Comparison of ENCODE assay signal across 12 mouse cellular contexts in genomic region chr9:24769611-24770010, GRCm38 (mm10). TPM values are rescaled to one million over a fixed set of nuclear protein-coding genes. Genes with fewer than 3 reads are reported as not detected.
A peak's percentile ranks its signal among the peaks of the same experiment; 100 is the strongest.
DNase-seq lines count a peak whose midpoint lies in the region; ATAC-seq and TF ChIP-seq lines count a peak whose summit lies in the region.
"Had no signal": no experiment of that assay in that cellular context is flagged by ENCODE, and none has a peak within 500 bp of the region (broad histone marks: within the 10 kb centered on the region; RNA-seq: fewer than 3 reads in every experiment).

No protein-coding gene starts in this region.

- no peak overlapping the region for H3K27ac ChIP-seq in hindbrain, embryonic 10.5 days
- no peak overlapping the region for H3K27ac ChIP-seq in hindbrain, embryonic 13.5 days
- no peak overlapping the region for H3K27ac ChIP-seq in midbrain, embryonic 11.5 days (ENCODE audit: low read depth, low read length)
- H3K27ac ChIP-seq in midbrain, embryonic 13.5 days: no peak overlapping the region
- H3K27ac ChIP-seq in liver, postnatal 0 days (ENCODE audit: low read depth): no peak overlapping the region
- H3K27ac ChIP-seq: layer of hippocampus, adult 2 months had no signal

- 3% methylated on average over 9 of the region's 9 CpGs for WGBS in hindbrain, embryonic 10.5 days
- WGBS in hindbrain, embryonic 13.5 days: 4% methylated on average over 9 of the region's 9 CpGs
- WGBS in midbrain, embryonic 11.5 days: 4% methylated on average over 9 of the region's 9 CpGs
- 2% methylated on average over 9 of the region's 9 CpGs for WGBS in midbrain, embryonic 13.5 days
- WGBS in liver, postnatal 0 days (ENCODE audit: insufficient replicate concordance): 26% methylated on average over 9 of the region's 9 CpGs

- H3K4me2 ChIP-seq in hindbrain, embryonic 13.5 days: no peak overlapping the region
- no peak overlapping the region for H3K4me2 ChIP-seq in midbrain, embryonic 11.5 days
- H3K4me2 ChIP-seq in midbrain, embryonic 13.5 days (replicated peaks): no peak overlapping the region
- H3K4me2 ChIP-seq in liver, postnatal 0 days (ENCODE audit: low read depth, low read length): peak overlapping the region; percentile 67

- no peak for TF ChIP-seq EP300 in liver, postnatal 0 days (IDR thresholded peaks at IDR 0.05; ENCODE audit: low read depth)

- no peak for TF ChIP-seq CTCF in liver, postnatal 0 days (IDR thresholded peaks at IDR 0.05; ENCODE audit: low read depth)

- ATAC-seq in hindbrain, embryonic 13.5 days (ENCODE audit: low FRiP score): no peak
- ATAC-seq in midbrain, embryonic 11.5 days (ENCODE audit: low FRiP score): no peak
- no peak for ATAC-seq in midbrain, embryonic 13.5 days
- ATAC-seq in liver, postnatal 0 days: no peak

- peaks cover 20% of the 10 kb centered on the region for H3K4me1 ChIP-seq in hindbrain, embryonic 10.5 days (replicated peaks)
- H3K4me1 ChIP-seq in hindbrain, embryonic 13.5 days (replicated peaks): peaks cover 19% of the 10 kb centered on the region
- H3K4me1 ChIP-seq in midbrain, embryonic 11.5 days (ENCODE audit: control insufficient read depth, insufficient read depth, low read length): peaks cover 9% of the 10 kb centered on the region
- peaks cover 16% of the 10 kb centered on the region for H3K4me1 ChIP-seq in midbrain, embryonic 13.5 days (replicated peaks)
- peaks cover 6% of the 10 kb centered on the region for H3K4me1 ChIP-seq in liver, postnatal 0 days (ENCODE audit: insufficient read depth)

- no peaks in the 10 kb centered on the region for H3K36me3 ChIP-seq in hindbrain, embryonic 10.5 days
- H3K36me3 ChIP-seq in hindbrain, embryonic 13.5 days: no peaks in the 10 kb centered on the region
- H3K36me3 ChIP-seq in midbrain, embryonic 11.5 days (ENCODE audit: control insufficient read depth, insufficient read depth, low read length): no peaks in the 10 kb centered on the region
- no peaks in the 10 kb centered on the region for H3K36me3 ChIP-seq in midbrain, embryonic 13.5 days
- no peaks in the 10 kb centered on the region for H3K36me3 ChIP-seq in liver, postnatal 0 days (replicated peaks; ENCODE audit: insufficient read depth, low read length)

- peaks cover 97% of the 10 kb centered on the region for H3K27me3 ChIP-seq in hindbrain, embryonic 10.5 days (ENCODE audit: insufficient read depth, poor library complexity, severe bottlenecking)
- peaks cover 91% of the 10 kb centered on the region for H3K27me3 ChIP-seq in hindbrain, embryonic 13.5 days
- H3K27me3 ChIP-seq in midbrain, embryonic 11.5 days (ENCODE audit: control insufficient read depth, insufficient read depth, low read length): peaks cover 72% of the 10 kb centered on the region
- peaks cover 93% of the 10 kb centered on the region for H3K27me3 ChIP-seq in midbrain, embryonic 13.5 days
- H3K27me3 ChIP-seq in liver, postnatal 0 days (ENCODE audit: insufficient read depth, low read length): peaks cover 53% of the 10 kb centered on the region

- DNase-seq in cerebellum, postnatal 10 days: peak; percentile 12 to 31
- DNase-seq in cerebellum, adult 11 months: no peak
- DNase-seq in hindbrain, embryonic 10.5 days (ENCODE audit: low spot score): peak; percentile 31
- peak; percentile 93 for DNase-seq in midbrain, embryonic 11.5 days (ENCODE audit: low spot score, missing footprints)
- DNase-seq in liver, postnatal 0 days: no peak
- no peak for DNase-seq in frontal cortex, postnatal 25 days (ENCODE audit: low spot score in 2 of 2)
- DNase-seq: cerebellum, postnatal 36 days; gastrocnemius, postnatal 14 days; lung, postnatal 4 days had no signal

- H3K9ac ChIP-seq in hindbrain, embryonic 13.5 days: no peak overlapping the region
- no peak overlapping the region for H3K9ac ChIP-seq in midbrain, embryonic 11.5 days (ENCODE audit: low read length)
- H3K9ac ChIP-seq in midbrain, embryonic 13.5 days (replicated peaks): no peak overlapping the region
- no peak overlapping the region for H3K9ac ChIP-seq in liver, postnatal 0 days (replicated peaks)

- no peaks in the 10 kb centered on the region for H3K9me3 ChIP-seq in hindbrain, embryonic 10.5 days
- no peaks in the 10 kb centered on the region for H3K9me3 ChIP-seq in hindbrain, embryonic 13.5 days
- H3K9me3 ChIP-seq in midbrain, embryonic 11.5 days (ENCODE audit: control insufficient read depth, low read length): no peaks in the 10 kb centered on the region
- H3K9me3 ChIP-seq in midbrain, embryonic 13.5 days: no peaks in the 10 kb centered on the region
- H3K9me3 ChIP-seq in liver, postnatal 0 days (ENCODE audit: low read length): no peaks in the 10 kb centered on the region

- H3K4me3 ChIP-seq in hindbrain, embryonic 10.5 days: peak overlapping the region; percentile 37
- H3K4me3 ChIP-seq in hindbrain, embryonic 13.5 days: no peak overlapping the region
- no peak overlapping the region for H3K4me3 ChIP-seq in midbrain, embryonic 11.5 days (ENCODE audit: low read depth, low read length)
- H3K4me3 ChIP-seq in midbrain, embryonic 13.5 days (replicated peaks): no peak overlapping the region
- no peak overlapping the region for H3K4me3 ChIP-seq in liver, postnatal 0 days (ENCODE audit: low read depth, low read length)
- H3K4me3 ChIP-seq: layer of hippocampus, adult 2 months had no signal

RNA-seq across cellular contexts. Expression of gene Tbx20, which starts 4.5 kb away (rescaled TPM):
- 3.3 and 4.3 TPM in 2 replicates for polyA plus RNA-seq in hindbrain, embryonic 10.5 days (2016; fragmentation: Nextera tagmentation; extraction: Ambion mirVana)
- 2.1 TPM in 2 replicates for polyA plus RNA-seq in hindbrain, embryonic 13.5 days (2015; fragmentation: Nextera tagmentation; extraction: Ambion mirVana)
- polyA plus RNA-seq in midbrain, embryonic 11.5 days (2014; fragmentation: Nextera tagmentation; extraction: Ambion mirVana): 0.07 and 0.08 TPM in 2 replicates
- 0.08 and 0.15 TPM in 2 replicates for polyA plus RNA-seq in midbrain, embryonic 13.5 days (2015; fragmentation: Nextera tagmentation; extraction: Ambion mirVana)
- polyA plus RNA-seq in liver, postnatal 0 days (2015; fragmentation: Nextera tagmentation; extraction: Ambion mirVana): 0.44 and 0.58 TPM in 2 replicates

Comparison
In these comparisons a context has a peak if more than half of its experiments do, and no peak if none do; other contexts are left out.
1. DNase-seq: peak in cerebellum, postnatal 10 days (2 of 2), hindbrain, embryonic 10.5 days (single experiment) and midbrain, embryonic 11.5 days (single experiment); none in cerebellum, adult 11 months (single experiment), liver, postnatal 0 days (single experiment) and frontal cortex, postnatal 25 days (0 of 2).